Mouse (Mus musculus): ENCODE measurements at regions not wholly inside any gene's neighbourhood (a gene's known extent, or its start where the extent isn't known, plus 50 kb on each side); places are given as distances from the start of the nearest gene placed in this dataset.

DNA sequence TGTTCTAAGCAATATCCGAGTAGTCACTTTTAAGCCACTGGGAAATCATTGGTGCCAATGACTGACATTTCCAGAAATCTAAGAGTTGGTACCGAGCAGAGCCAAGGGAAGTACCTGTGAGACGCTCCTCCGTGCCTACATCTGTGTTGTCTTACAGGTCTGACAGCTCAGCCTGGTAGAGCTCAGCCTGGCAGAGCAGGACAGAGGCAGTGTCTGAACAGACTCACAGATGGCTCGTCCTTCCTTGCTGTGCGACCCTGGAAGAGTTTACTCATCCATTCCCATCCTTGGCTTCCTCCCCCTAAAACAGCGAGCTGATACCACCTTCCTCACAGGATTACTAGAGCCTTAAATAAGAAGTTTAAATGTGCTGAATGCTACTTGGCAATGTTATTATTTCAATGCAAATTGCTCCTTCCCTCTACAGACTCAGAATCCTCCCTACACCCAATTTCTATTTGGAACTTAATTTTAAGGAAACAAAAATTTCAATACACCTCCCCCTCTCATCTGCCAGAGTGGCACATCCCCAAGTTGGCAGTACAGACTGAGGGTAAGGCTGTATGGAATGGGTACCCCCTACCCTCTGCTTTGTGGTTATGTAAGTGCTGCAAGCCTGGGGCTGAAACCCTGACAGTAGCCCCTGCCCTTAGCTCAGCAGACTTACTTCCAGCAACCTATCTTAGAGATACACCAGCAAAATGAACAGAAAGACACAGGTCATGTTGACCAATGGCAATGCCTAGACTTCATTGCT, 119.9 kb upstream of the Cacna2d3 start:
- H3K4me3 ChIP-seq: no peak overlapping the region
- no peak overlapping the region for H3K27ac ChIP-seq
- no peak for DNase-seq (ENCODE audit: low spot score in 2 of 2)
- no peak for TF ChIP-seq CTCF (conservative IDR thresholded peaks at IDR 0.05)

DNA sequence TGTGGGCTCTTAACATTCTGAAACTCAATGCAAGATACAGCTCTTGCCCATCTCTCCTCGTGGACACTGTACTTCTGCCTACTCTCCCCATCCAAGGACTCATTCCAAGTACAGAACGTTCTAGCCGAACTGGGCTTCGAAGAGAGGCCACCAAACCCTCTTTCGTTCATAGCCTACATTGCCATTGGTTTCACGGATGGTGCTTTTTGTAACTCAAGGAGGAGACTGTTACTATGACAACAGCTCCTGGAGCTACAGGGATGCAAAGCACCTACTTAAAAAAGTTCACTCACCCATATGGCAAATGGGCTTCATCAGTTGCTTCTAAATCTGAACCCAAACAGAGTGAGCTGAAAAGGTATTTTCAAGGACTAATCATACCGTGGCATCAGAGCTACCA, 120.4 kb upstream of the Selenok start:
- TF ChIP-seq CTCF (conservative IDR thresholded peaks at IDR 0.05): no peak
- no peak for DNase-seq (ENCODE audit: low spot score in 2 of 2)
- Histone ChIP-seq H3K4me3 (no peak overlapping the region), H3K27ac (no peak overlapping the region)

DNA sequence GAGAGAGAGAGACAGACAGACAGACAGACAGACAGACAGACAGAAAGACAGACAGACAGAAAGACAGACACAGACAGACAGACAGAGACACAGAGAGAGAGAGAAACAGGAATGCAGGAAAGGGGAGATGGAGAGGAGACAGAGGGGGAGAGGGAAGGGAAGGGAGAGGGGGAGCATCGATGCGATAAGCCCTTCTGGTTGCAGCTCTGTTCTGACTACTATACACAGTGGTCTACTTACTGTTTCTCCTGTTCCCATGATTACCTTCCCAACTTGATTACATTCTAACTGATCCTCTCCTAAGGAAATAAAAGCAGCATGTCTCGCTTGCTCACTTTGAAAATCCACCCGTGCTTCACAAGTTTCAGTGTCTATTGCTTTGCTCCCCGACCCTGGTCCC, 116.8 kb upstream of the Selenok start:
- no peak for DNase-seq (ENCODE audit: low spot score in 2 of 2)
- H3K27ac ChIP-seq: no peak overlapping the region
- no peak for TF ChIP-seq CTCF (conservative IDR thresholded peaks at IDR 0.05)
- no peak overlapping the region for H3K4me3 ChIP-seq

DNA sequence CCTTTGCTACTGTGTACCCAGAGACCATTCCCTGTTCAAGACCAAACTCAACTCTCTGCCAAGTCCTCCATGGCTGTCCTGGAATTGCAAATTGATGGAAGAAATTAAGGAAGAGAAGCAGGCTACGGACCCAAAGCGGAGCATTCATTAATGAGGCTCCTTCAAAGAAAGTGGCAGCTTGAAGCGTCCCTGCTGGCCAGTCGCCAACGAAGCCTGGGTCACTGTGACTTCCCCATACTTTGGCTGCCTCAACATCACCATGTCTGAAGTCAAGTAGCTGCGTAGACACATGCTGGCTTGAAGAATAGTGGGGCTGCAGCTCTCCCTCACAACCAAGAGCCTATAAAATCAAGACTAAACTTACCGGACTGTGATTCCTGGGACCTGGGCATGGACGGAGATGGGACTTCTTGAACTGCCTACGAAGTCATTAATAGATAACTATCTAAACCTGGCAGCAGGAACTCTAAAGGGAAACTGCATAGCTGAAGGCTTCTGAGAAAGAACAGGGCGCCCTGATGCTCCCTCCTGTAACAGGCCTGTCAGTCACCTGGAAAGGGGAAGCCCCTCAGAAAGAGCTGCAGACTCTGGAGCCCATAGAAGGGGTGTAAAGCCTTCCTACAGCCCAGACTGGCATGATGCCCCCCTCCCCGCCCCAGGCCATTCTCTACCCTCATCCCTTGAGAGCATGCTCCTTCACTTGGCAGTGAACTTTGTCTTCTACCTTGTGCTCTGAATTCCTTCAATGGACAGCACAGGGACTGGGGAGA, 116.0 kb upstream of the Selenok start:
- no peak overlapping the region for H3K4me3 ChIP-seq
- no peak for DNase-seq (ENCODE audit: low spot score in 2 of 2)
- H3K27ac ChIP-seq: no peak overlapping the region
- TF ChIP-seq CTCF (conservative IDR thresholded peaks at IDR 0.05): no peak

DNA sequence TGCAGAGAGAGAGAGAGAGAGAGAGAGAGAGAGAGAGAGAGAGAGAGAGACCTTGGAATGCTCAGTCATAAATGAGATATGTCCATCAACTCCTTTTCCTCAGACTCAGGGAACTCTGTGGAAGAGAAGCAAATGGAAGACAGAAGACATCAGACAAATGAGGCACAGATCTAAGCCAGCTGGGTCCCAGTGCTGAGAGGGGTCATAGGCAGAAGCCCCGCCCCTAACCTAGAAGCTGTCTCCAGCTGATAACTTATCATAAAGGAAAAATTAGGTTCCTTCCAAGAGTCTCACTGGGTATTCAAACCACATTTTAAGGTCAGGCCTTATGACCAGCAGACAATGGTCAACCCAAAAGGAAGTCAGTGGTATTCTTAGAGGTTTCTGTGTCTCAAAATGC, 106.1 kb upstream of the Selenok start:
- no peak overlapping the region for H3K27ac ChIP-seq
- no peak for DNase-seq (ENCODE audit: low spot score in 2 of 2)
- H3K4me3 ChIP-seq: no peak overlapping the region

DNA sequence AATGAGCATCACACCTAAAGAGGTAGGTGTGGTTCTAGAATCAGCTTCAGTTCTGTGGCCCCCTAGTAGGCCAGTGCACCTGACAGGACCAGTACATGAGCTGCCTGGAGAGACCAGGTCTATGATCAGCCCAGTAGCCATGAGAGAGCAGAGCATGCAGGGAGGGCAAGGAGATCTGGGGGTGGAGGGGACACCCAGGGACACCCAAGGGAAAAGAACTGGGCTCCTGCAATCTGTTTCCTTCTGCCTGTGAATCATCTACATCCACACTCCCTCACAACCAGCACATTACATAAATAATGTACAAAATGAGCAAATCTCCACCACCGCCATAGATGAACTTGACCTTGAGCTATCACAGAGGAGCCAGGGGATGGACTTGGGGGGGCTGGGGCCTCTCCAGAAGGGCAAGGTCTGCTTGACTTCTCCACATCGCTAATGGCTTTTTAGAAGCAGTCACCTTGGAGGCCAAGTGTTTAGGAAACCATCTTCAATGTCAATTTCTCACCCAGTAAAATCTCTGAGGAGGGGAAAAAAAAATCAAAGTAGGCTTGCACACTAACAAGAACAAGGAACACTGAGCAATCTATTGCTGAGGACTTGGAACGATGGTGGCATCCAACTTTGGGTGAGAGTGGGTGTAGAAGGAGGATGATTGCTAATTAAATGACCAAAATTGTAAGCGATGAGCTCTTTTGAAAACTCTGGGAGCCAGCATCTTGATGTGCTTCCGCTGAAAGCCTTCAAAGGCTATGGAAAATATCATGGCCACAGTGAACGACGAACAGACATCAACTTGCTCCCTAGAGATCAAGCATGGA, 101.4 kb upstream of the Selenok start:
- TF ChIP-seq CTCF (conservative IDR thresholded peaks at IDR 0.05): no peak
- Histone ChIP-seq H3K27ac (no peak overlapping the region), H3K4me3 (no peak overlapping the region)
- DNase-seq (ENCODE audit: low spot score in 2 of 2): no peak

More for the DNA sequence above, 106.1 kb upstream of the Selenok start:
- no peak for TF ChIP-seq CTCF (conservative IDR thresholded peaks at IDR 0.05)

DNA sequence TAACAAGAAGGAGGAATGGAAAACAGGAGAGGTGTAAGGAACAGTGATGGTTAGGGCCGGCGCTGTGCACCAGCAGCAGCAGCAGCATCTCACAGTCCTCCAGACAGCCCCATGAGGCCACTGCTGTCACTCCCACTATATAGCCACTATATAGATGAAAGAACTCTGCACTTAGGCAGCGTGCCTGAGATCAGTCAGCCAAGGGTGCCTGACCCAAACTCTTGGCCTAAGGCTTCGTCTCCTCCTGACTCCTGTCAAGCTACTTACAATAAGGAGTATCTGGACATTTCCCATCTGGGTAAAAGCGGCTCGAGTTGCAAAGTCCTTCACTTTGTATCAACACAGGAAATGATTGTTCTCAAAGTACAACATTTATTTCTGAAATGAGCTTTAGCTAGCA, 100.8 kb upstream of the Selenok start:
- H3K4me3 ChIP-seq: no peak overlapping the region
- H3K27ac ChIP-seq: no peak overlapping the region
- DNase-seq (ENCODE audit: low spot score in 2 of 2): no peak
- no peak for TF ChIP-seq CTCF (conservative IDR thresholded peaks at IDR 0.05)

DNA sequence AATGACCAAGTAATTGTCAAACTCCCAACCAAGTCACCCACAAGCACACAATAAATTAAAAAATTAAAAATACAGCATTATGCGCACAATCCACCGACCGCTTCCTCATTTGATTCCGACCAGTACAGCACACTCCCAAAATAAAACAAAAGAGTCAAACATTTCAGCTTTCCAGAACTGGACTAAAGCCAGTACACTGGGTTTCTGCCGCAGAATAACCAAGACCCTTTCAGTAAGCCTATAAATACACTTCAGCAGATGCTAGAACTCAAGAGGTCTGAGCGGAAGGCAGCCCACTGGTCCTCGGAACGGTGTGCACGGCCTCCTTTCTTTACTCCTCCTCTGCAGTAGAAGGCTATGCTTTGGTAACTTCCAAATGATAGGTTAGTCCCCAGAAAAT, 98.2 kb upstream of the Selenok start:
- no peak for DNase-seq (ENCODE audit: low spot score in 2 of 2)
- TF ChIP-seq CTCF (conservative IDR thresholded peaks at IDR 0.05): no peak
- H3K27ac ChIP-seq: no peak overlapping the region
- H3K4me3 ChIP-seq: no peak overlapping the region

DNA sequence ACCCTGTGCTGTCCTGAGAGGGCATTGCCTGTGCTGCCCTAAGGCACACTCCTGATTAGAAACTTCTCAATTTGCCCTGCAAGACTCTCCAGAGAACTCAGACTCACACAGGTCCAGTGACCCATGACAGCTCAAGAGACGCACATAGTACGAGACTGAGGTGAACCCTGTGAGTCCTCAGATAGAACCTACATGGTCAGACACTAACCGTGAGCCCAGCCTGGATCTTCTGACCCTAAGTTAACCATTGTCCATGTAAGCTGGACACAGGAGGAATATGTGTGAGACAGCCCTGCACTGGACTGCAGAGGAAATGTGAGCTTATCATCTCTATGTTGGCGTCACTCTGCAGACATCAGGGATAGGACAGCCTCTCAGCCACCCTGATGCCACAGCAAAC, 91.4 kb upstream of the Selenok start:
- no peak for TF ChIP-seq CTCF (conservative IDR thresholded peaks at IDR 0.05)
- no peak for DNase-seq (ENCODE audit: low spot score in 2 of 2)
- no peak overlapping the region for H3K27ac ChIP-seq
- H3K4me3 ChIP-seq: no peak overlapping the region

DNA sequence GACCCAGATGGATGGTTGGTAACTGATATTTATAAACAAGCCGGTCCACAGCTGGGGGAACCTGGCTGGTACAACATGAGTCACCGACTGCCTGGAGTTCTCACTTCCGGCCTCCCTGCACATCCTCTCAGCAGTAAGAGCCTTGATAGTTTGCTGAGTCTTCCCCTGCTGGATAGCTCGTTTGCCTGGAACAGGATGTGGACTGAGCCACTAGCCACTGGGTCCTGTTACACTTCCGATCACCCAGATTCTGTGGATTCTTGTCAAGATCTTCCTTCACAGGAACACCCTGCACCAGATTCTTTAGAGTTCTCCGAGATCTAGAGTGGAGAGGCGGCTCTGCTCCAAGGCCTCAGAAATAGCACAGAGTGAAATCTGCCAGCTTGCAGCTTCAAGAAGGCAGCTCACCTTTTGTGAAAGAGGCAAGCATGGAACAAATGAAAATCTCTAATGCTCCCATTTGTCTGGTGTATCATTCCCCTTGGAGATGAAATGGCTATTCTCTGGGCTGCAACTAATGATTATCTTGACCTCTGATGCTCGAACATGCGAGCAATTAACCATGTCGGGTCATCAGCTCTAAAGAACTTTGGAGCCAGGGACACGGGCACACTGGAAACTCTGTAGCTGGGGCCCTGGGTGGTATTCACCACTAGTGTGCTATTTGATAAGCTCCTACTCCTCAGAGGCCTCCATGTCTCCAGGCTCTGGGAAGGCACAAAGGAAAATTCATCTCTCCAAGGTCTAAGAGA, 90.3 kb upstream of the Selenok start:
- H3K27ac ChIP-seq: peak overlapping the region; percentile 56; the same call in 1 of the 2 replicates
- no peak for TF ChIP-seq CTCF (conservative IDR thresholded peaks at IDR 0.05)
- H3K4me3 ChIP-seq: no peak overlapping the region
- no peak for DNase-seq (ENCODE audit: low spot score in 2 of 2)

DNA sequence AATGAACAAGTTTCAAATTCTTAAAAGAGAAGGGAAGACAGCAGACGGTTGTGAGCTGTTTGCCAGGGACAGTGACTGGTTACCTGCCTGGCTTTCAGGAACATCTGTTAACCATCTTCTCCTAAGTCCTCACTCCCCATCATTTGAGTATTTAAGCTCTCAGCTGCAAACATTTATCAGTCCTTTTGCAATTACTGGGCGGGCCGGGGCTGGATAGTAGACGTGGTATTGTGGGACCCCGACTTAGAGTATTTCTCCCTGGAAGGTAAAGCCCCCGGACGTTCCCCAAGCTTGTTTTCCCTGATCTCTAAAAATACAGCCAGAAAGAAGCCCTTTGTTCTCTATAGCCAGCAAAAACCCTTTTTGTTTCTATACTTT, 89.7 kb upstream of the Selenok start:
- peak overlapping the region; percentile 56; the same call in 1 of the 2 replicates for H3K27ac ChIP-seq
- no peak for DNase-seq (ENCODE audit: low spot score in 2 of 2)

DNA sequence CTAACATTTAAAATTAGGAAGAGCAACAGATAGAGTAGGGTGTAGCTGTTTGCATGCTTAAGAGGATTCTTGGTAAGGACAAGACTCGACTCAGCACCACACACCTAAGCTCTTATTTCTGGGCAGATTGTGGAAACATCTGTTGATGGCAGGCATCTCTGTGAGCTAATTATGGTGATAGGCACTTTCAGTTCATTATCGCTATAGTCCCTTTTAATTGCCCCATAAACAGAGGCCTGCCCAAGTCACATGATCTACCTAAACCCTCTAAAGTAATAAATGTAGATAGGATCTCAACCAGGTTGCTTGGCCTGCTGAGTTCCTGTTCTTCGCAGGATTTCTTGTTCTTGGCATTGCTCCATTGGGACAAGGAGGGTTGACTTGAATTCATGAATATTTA, 88.8 kb upstream of the Selenok start:
- no peak for TF ChIP-seq CTCF (conservative IDR thresholded peaks at IDR 0.05)
- Histone ChIP-seq H3K27ac (no peak overlapping the region), H3K4me3 (no peak overlapping the region)
- DNase-seq (ENCODE audit: low spot score in 2 of 2): no peak

More for the DNA sequence above, 89.7 kb upstream of the Selenok start:
- no peak overlapping the region for H3K4me3 ChIP-seq
- TF ChIP-seq CTCF (conservative IDR thresholded peaks at IDR 0.05): no peak

Data from layer of hippocampus, adult 2 months (tissue).